Mouse (Mus musculus) gonadal fat pad, adult 2 months (tissue): ENCODE data around the gene Nfkbid. TPM values are rescaled to one million over a fixed set of nuclear protein-coding genes. Genes with fewer than 3 reads are reported as not detected.
"Not testable (repeated sequence)": the region's sequence is repeated elsewhere in the genome, so short reads cannot be mapped to it uniquely, and the experiment has no call there.

Experiments
- DNase-seq: peaks from one replicate; pipeline ENCODE4 v3.0.0-alpha.2; 2012; ENCODE audit warnings: low read depth
- polyA plus RNA-seq: library from polyadenylated mRNA; depleted of rRNA; stranded (reverse); fragments of >200 nt; gene quantifications from 2 replicates; pipeline ENCODE4 v1.2.3, GENCODE M21; 2012; rRNA removed

Gene Nfkbid
- polyA plus RNA-seq, 1 experiment: 2.6 TPM

DNA sequence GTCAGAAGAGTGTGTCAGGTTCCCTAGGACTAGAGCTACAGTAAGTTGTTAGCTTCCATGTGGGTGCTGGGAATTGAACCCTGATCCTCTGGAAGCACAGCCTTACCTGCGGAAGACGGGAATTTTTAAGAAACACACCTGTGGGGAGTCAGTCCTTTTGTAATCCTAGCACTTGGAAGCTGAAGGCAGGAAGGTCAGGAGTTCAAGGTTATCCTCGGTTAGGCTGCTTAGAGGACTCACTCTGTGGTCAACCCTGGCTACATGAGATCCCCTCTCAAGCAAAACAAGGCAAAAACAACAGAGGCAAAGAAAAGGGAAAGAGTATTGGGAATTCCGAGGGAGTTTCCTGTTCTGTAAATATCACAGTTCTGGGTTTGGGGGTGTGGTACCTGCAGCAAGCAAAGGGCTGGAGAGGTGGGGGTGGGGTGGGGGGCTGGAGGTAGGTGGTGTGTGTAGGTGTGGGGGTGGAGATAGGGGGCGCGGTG, 43.3 kb downstream of the Nfkbid start:
- DNase-seq: no peak

DNA sequence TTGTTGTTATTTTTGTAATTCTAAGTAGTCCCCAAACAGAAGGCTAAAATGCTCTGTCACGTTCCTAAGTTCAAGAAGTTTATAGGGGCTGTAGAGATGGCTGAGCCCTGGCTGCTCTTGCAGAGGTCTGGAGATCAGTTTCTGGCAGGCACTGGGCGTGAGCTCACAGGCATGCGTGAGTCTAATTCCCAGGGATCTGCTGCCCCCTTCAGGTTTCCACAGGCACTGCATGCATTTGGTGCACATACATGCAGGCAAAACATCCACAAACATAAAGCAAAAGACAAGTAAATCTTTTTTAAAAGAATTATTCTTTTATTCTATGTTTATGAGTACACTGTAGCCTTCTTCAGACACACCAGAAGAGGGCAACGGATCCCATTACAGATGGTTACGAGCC, 50.9 kb downstream of the Nfkbid start:
- no peak for DNase-seq

DNA sequence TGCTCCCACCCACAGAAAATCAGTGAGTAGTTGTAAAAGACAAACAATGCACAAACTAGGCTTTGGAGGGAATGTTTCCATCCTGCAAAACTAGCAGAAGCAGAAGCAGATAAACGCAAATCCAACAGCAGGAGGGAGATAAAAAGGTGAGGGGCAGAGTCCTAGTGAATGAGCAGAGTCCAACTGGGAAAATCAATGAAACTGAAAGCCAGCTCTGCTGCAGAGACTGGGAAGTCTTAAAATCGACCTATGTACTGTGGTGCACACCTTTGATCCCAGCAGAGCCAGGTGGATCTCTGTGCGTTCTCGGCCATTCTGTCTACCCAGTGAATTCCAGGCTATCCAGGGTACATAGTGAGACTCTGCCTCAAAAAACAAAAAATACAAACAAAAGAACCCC, 53.5 kb downstream of the Nfkbid start:
- no peak for DNase-seq

DNA sequence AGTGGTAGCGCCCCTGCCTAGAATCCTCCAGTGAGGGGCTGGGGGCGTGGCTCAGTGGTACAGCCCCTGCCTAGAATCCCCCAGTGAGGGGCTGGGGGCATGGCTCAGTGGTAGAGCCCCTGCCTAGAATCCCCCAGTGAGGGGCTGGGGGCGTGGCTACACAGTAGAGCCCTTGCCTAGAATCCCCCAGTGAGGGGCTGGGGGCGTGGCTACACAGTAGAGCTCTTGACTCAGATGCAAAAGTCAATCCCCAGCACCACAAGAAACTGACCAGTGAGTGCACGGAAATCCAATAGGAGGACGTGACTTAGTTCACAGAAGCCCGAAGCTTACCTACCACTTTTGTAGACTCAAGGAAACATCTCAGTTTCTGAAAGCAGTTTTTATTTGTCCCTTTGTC, 54.6 kb downstream of the Nfkbid start:
- DNase-seq: not testable (repeated sequence)

DNA sequence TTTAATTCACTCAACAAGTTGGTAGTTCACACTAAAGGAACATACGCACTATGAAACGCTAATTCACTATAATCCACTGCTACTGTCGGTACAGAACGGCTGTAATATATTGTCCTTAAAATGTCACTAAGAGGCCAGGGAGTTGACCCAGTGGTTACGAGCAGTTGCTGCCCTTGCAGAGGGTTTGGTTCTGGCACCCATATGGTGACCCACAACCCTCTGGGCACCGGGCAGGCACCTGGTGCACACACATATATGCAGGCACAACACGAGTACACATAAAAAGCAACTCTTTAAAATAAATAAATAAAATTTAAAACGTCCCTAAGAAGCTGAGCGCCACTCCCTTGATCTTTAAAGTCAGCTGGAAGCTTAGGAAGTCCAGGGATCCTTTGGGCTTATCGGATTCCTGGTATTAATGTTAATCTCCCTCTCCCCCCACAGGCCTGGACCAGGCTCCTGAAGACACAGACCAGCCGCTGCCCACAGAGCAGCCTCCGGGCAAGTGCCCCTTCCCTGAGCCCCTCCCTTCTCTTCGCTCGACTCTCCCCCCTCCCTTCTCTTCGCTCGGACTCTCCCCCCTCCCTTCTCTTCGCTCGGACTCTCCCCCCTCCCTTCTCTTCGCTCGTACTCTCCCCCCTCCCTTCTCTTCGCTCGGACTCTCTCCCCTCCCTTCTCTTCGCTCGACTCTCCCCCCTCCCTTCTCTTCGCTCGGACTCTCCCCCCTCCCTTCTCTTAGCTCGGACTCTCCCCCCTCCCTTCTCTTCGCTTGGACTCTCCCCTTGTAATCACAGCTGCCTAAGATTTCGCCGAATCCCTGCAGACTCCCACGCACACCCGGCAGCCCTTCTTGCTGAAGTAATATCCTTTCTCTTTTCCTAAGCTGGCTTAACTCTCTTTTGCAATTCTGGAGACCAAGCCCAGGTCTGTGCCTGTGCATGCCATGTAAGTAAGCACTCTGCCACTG, 56.2 kb downstream of the Nfkbid start:
- DNase-seq: peak; percentile 44

Other genes starting within 250 kb of the Nfkbid start
- gene Cox7a1, start 237.6 kb upstream of the Nfkbid start, polyA plus RNA-seq: 7.4 and 16.8 TPM in 2 replicates
- gene Capns1, start 222.9 kb upstream of the Nfkbid start, polyA plus RNA-seq: 854 and 1,031 TPM in 2 replicates
- 127 and 134 TPM in 2 replicates for gene Polr2i, start 189.8 kb upstream of the Nfkbid start, polyA plus RNA-seq
- gene Tbcb, start 189.5 kb upstream of the Nfkbid start, polyA plus RNA-seq: 63.0 and 64.8 TPM in 2 replicates
- not detected in 2 replicates for gene Ovol3, start 186.0 kb upstream of the Nfkbid start, polyA plus RNA-seq
- gene Thap8, start 141.6 kb upstream of the Nfkbid start, polyA plus RNA-seq: 0.96 and 1.3 TPM in 2 replicates
- gene Wdr62, start 141.3 kb upstream of the Nfkbid start, polyA plus RNA-seq: 28.2 and 30.8 TPM in 2 replicates
- 6.3 and 12.5 TPM in 2 replicates for gene Clip3, start 130.0 kb upstream of the Nfkbid start, polyA plus RNA-seq
- 102 and 105 TPM in 2 replicates for gene Alkbh6, start 113.0 kb upstream of the Nfkbid start, polyA plus RNA-seq
- gene Syne4, start 106.9 kb upstream of the Nfkbid start, polyA plus RNA-seq: 5.4 and 7.2 TPM in 2 replicates
- 1.1 and 1.7 TPM in 2 replicates for gene E130208F15Rik, start 100.0 kb upstream of the Nfkbid start, polyA plus RNA-seq
- 16.8 and 17.2 TPM in 2 replicates for gene Sdhaf1, start 97.8 kb upstream of the Nfkbid start, polyA plus RNA-seq
- gene Lrfn3, start 59.0 kb upstream of the Nfkbid start, polyA plus RNA-seq: 2.6 and 3.8 TPM in 2 replicates
- 156 and 182 TPM in 2 replicates for gene Tyrobp, start 8.0 kb upstream of the Nfkbid start, polyA plus RNA-seq
- gene Hcst, start 1.9 kb upstream of the Nfkbid start, polyA plus RNA-seq: 6.8 and 10.8 TPM in 2 replicates
- 2.5 and 5.4 TPM in 2 replicates for gene Aplp1, start 23.8 kb downstream of the Nfkbid start, polyA plus RNA-seq
- not detected in 2 replicates for gene Kirrel2, start 36.0 kb downstream of the Nfkbid start, polyA plus RNA-seq
- gene Nphs1, start 36.6 kb downstream of the Nfkbid start, polyA plus RNA-seq: not detected in 2 replicates
- gene Prodh2, start 71.9 kb downstream of the Nfkbid start, polyA plus RNA-seq: 0.19 and 0.20 TPM in 2 replicates
- 9.3 and 13.5 TPM in 2 replicates for gene Arhgap33, start 113.3 kb downstream of the Nfkbid start, polyA plus RNA-seq
- 68.9 and 72.1 TPM in 2 replicates for gene Hspb6, start 130.4 kb downstream of the Nfkbid start, polyA plus RNA-seq
- gene Proser3, start 130.6 kb downstream of the Nfkbid start, polyA plus RNA-seq: 13.3 and 13.9 TPM in 2 replicates
- 28.9 and 31.8 TPM in 2 replicates for gene Lin37, start 138.1 kb downstream of the Nfkbid start, polyA plus RNA-seq
- gene U2af1l4, start 141.6 kb downstream of the Nfkbid start, polyA plus RNA-seq: 46.8 and 55.9 TPM in 2 replicates
- 1.4 and 1.6 TPM in 2 replicates for gene Gm49396, start 141.6 kb downstream of the Nfkbid start, polyA plus RNA-seq
- 134 and 146 TPM in 2 replicates for gene Psenen, start 141.9 kb downstream of the Nfkbid start, polyA plus RNA-seq
- gene Igflr1, start 143.7 kb downstream of the Nfkbid start, polyA plus RNA-seq: 4.0 and 5.0 TPM in 2 replicates
- gene Kmt2b, start 167.0 kb downstream of the Nfkbid start, polyA plus RNA-seq: 37.4 and 45.6 TPM in 2 replicates
- 1.8 and 2.1 TPM in 2 replicates for gene Zbtb32, start 177.2 kb downstream of the Nfkbid start, polyA plus RNA-seq
- gene Upk1a, start 191.1 kb downstream of the Nfkbid start, polyA plus RNA-seq: 128 and 176 TPM in 2 replicates
- gene Cox6b1, start 204.4 kb downstream of the Nfkbid start, polyA plus RNA-seq: 518 and 792 TPM in 2 replicates
- not detected in 2 replicates for gene Etv2, start 214.1 kb downstream of the Nfkbid start, polyA plus RNA-seq
- 46.1 and 54.3 TPM in 2 replicates for gene Rbm42, start 228.6 kb downstream of the Nfkbid start, polyA plus RNA-seq
- 8.6 and 9.7 TPM in 2 replicates for gene Haus5, start 243.3 kb downstream of the Nfkbid start, polyA plus RNA-seq
- gene Pmis2, start 249.9 kb downstream of the Nfkbid start, polyA plus RNA-seq: 0.41 and 0.46 TPM in 2 replicates